Mouse (Mus musculus): ENCODE data around the gene Vmn1r103. TPM values are rescaled to one million over a fixed set of nuclear protein-coding genes. Genes with fewer than 3 reads are reported as not detected.
"Not testable (repeated sequence)": the region's sequence is repeated elsewhere in the genome, so short reads cannot be mapped to it uniquely, and the experiment has no call there.

Vmn1r103 gene
- not detected in 2 replicates for polyA plus RNA-seq (2015; fragmentation: Nextera tagmentation; extraction: Ambion mirVana)

- not testable (repeated sequence) for H3K9me3 ChIP-seq (replicated peaks); H3K27ac ChIP-seq; H3K4me2 ChIP-seq; H3K9ac ChIP-seq; H3K4me3 ChIP-seq (replicated peaks); H3K4me1 ChIP-seq (replicated peaks); H3K36me3 ChIP-seq; DNase-seq; ATAC-seq (ENCODE audit: low read depth); H3K27me3 ChIP-seq
- no CpG with 5 or more reads among the region's 3 CpGs for WGBS (ENCODE audit: insufficient replicate concordance)
Observed at GRCm38 (mm10) chr7:20510434-20510833, at the start of gene Vmn1r103. TSS of gene Vmn1r103 (minus strand) at chr7:20510534.

- not testable (repeated sequence) for H3K36me3 ChIP-seq; H3K9me3 ChIP-seq (replicated peaks); H3K4me3 ChIP-seq (replicated peaks); H3K4me1 ChIP-seq (replicated peaks); H3K27me3 ChIP-seq; H3K27ac ChIP-seq; ATAC-seq (ENCODE audit: low read depth); H3K4me2 ChIP-seq; DNase-seq; H3K9ac ChIP-seq
- no CpG with 5 or more reads among the region's 1 CpGs for WGBS (ENCODE audit: insufficient replicate concordance)
Observed at GRCm38 (mm10) chr7:20545657-20546056, 35.3 kb upstream of the Vmn1r103 start, which contains the start of gene Gm5726. TSS of gene Gm5726 (minus strand) at chr7:20545757.

GRCm38 (mm10) chr7:20533537-20533936, 23.2 kb upstream of the Vmn1r103 start, which contains the start of gene Vmn1r104:
TSS of gene Vmn1r104 (plus strand) at chr7:20533837.
- not testable (repeated sequence) for DNase-seq; H3K4me3 ChIP-seq (replicated peaks); H3K27ac ChIP-seq; H3K27me3 ChIP-seq; H3K9me3 ChIP-seq (replicated peaks); H3K36me3 ChIP-seq; H3K4me1 ChIP-seq (replicated peaks); H3K4me2 ChIP-seq; H3K9ac ChIP-seq; ATAC-seq (ENCODE audit: low read depth)
- WGBS (ENCODE audit: insufficient replicate concordance): no CpG with 5 or more reads among the region's 3 CpGs

GRCm38 (mm10) chr7:20474825-20475224, 35.5 kb downstream of the Vmn1r103 start, which contains the start of gene Gm10670:
TSS of gene Gm10670 (minus strand) at chr7:20474925.
- H3K4me1 ChIP-seq (replicated peaks); H3K9me3 ChIP-seq (replicated peaks); H3K4me3 ChIP-seq (replicated peaks); H3K27ac ChIP-seq; H3K4me2 ChIP-seq; DNase-seq; ATAC-seq (ENCODE audit: low read depth); H3K9ac ChIP-seq; H3K27me3 ChIP-seq; H3K36me3 ChIP-seq: not testable (repeated sequence)
- WGBS (ENCODE audit: insufficient replicate concordance): no CpG with 5 or more reads among the region's 5 CpGs

Other genes starting within 250 kb of the Vmn1r103 start
- not detected in 2 replicates for gene Gm5890, start 247.7 kb downstream of the Vmn1r103 start, polyA plus RNA-seq (2015; fragmentation: Nextera tagmentation; extraction: Ambion mirVana)
- not detected in 2 replicates for gene Gm4133, start 176.5 kb downstream of the Vmn1r103 start, polyA plus RNA-seq (2015; fragmentation: Nextera tagmentation; extraction: Ambion mirVana)
- gene Gm5728, start 135.1 kb downstream of the Vmn1r103 start, polyA plus RNA-seq (2015; fragmentation: Nextera tagmentation; extraction: Ambion mirVana): not detected in 2 replicates
- not detected in 2 replicates for gene Vmn1r100, start 92.6 kb downstream of the Vmn1r103 start, polyA plus RNA-seq (2015; fragmentation: Nextera tagmentation; extraction: Ambion mirVana)
- not detected in 2 replicates for gene Vmn1r101, start 67.9 kb downstream of the Vmn1r103 start, polyA plus RNA-seq (2015; fragmentation: Nextera tagmentation; extraction: Ambion mirVana)
- gene Gm10670, start 35.6 kb downstream of the Vmn1r103 start, polyA plus RNA-seq (2015; fragmentation: Nextera tagmentation; extraction: Ambion mirVana): not detected in 2 replicates
- not detected in 2 replicates for gene Vmn1r104, start 23.3 kb upstream of the Vmn1r103 start, polyA plus RNA-seq (2015; fragmentation: Nextera tagmentation; extraction: Ambion mirVana)
- not detected in 2 replicates for gene Gm5726, start 35.2 kb upstream of the Vmn1r103 start, polyA plus RNA-seq (2015; fragmentation: Nextera tagmentation; extraction: Ambion mirVana)
- not detected in 2 replicates for gene Gm4141, start 65.7 kb upstream of the Vmn1r103 start, polyA plus RNA-seq (2015; fragmentation: Nextera tagmentation; extraction: Ambion mirVana)
- gene Gm4513, start 88.5 kb upstream of the Vmn1r103 start, polyA plus RNA-seq (2015; fragmentation: Nextera tagmentation; extraction: Ambion mirVana): not detected in 2 replicates
- not detected in 2 replicates for gene Vmn1r107, start 158.4 kb upstream of the Vmn1r103 start, polyA plus RNA-seq (2015; fragmentation: Nextera tagmentation; extraction: Ambion mirVana)
- gene Vmn1r111, start 192.7 kb upstream of the Vmn1r103 start, polyA plus RNA-seq (2015; fragmentation: Nextera tagmentation; extraction: Ambion mirVana): not detected in 2 replicates
- gene Gm10668, start 220.1 kb upstream of the Vmn1r103 start, polyA plus RNA-seq (2015; fragmentation: Nextera tagmentation; extraction: Ambion mirVana): not detected in 2 replicates